9 mouse cellular contexts compared by ENCODE assay signal in genomic region chr15:41973263-41973662, GRCm38 (mm10).
DNase-seq lines count a peak whose midpoint lies in the region; ATAC-seq and TF ChIP-seq lines count a peak whose summit lies in the region.
"Had no signal": no experiment of that assay in that cellular context is flagged by ENCODE, and none has a peak within 500 bp of the region (broad histone marks: within the 10 kb centered on the region; RNA-seq: fewer than 3 reads in every experiment).

No protein-coding gene starts in this region.

- no peaks in the 10 kb centered on the region for H3K9me3 ChIP-seq in hindbrain, embryonic 15.5 days
- H3K9me3 ChIP-seq: megakaryocyte, embryonic 14.5 days had no signal

- H3K27ac ChIP-seq in cerebellum, adult 2 months (ENCODE audit: insufficient read depth, low read length), result no peak overlapping the region
- no peak overlapping the region for H3K27ac ChIP-seq in hindbrain, embryonic 15.5 days (replicated peaks)

- peaks cover 13% of the 10 kb centered on the region; the same call in 1 of the 2 replicates for H3K4me1 ChIP-seq in cerebellum, adult 2 months (ENCODE audit: control insufficient read depth, insufficient read depth, low read length)
- H3K4me1 ChIP-seq in hindbrain, embryonic 15.5 days (replicated peaks), result no peaks in the 10 kb centered on the region

- TF ChIP-seq POLR2A in cerebellum, adult 2 months (IDR thresholded peaks at IDR 0.05; ENCODE audit: borderline replicate concordance, insufficient read depth, low read length), result no peak

- 7% methylated on average over 8 of the region's 8 CpGs for WGBS in cerebellum, adult 2 months
- WGBS in hindbrain, embryonic 15.5 days, result 2% methylated on average over 8 of the region's 8 CpGs

- POLR2A ChIA-PET in Patski (lab: Charles Lee), result no interaction called here

- H3K36me3 ChIP-seq in hindbrain, embryonic 15.5 days, result no peaks in the 10 kb centered on the region

- peak; percentile 12 for DNase-seq in Patski (ENCODE audit: low read depth, low spot score)
- peak; percentile 81 to 92 for DNase-seq in cerebellum, adult 2 months
- DNase-seq in forelimb bud, embryonic 11.5 days (ENCODE audit: low read depth, low spot score), result peak; percentile 83
- DNase-seq in layer of hippocampus, postnatal 25 days (ENCODE audit: extremely low spot score in 1 of 2, low spot score in 1 of 2), result peak; percentile 88 to 99
- DNase-seq in right cerebral cortex, adult 2 months (ENCODE audit: low spot score in 2 of 2), result peak; percentile 97
- DNase-seq in urinary bladder, postnatal 10 days (ENCODE audit: low spot score), result peak; percentile 63

- CTCF ChIA-PET in Patski (lab: Charles Lee), result interaction anchor here (1.4 kb wide), 1 partner anchor 779 kb away, joined by 3 read pairs; no protein-coding TSS in a partner anchor

- no peaks in the 10 kb centered on the region for H3K27me3 ChIP-seq in Patski
- no peaks in the 10 kb centered on the region for H3K27me3 ChIP-seq in cerebellum, adult 2 months (ENCODE audit: control insufficient read depth, insufficient read depth, low read length)
- H3K27me3 ChIP-seq in hindbrain, embryonic 15.5 days, result no peaks in the 10 kb centered on the region
- H3K27me3 ChIP-seq: megakaryocyte, embryonic 14.5 days had no signal

- H3K4me2 ChIP-seq in hindbrain, embryonic 15.5 days, result 0 out of 2 replicates have a peak overlapping the region, but pooled peaks have one; percentile 23

- H3K9ac ChIP-seq in hindbrain, embryonic 15.5 days, result no peak overlapping the region

- in situ Hi-C loops in Patski (cut with MboI; ENCODE audit: low pct_unique_long_range_greater_than_20kb), result loop anchor here (5.0 to 25.0 kb wide), 4 partner anchors 151 to 788 kb away; no protein-coding TSS in a partner anchor

- TF ChIP-seq CTCF in Patski (IDR thresholded peaks at IDR 0.05), result peak; percentile 97
- TF ChIP-seq CTCF in cerebellum, adult 2 months (IDR thresholded peaks at IDR 0.05; ENCODE audit: borderline replicate concordance, insufficient read depth, low read depth, low read length), result peak; percentile 95

- ATAC-seq in Patski, result peak; percentile 65
- peak; percentile 84 for ATAC-seq in hindbrain, embryonic 15.5 days (ENCODE audit: low FRiP score, low read depth)
- ATAC-seq in megakaryocyte progenitor cell, adult 5-6 weeks (replicated peaks; ENCODE audit: poor library complexity), result peak; percentile 98

- no peak overlapping the region for H3K4me3 ChIP-seq in cerebellum, adult 2 months (replicated peaks; ENCODE audit: insufficient read depth, low read depth, low read length)
- H3K4me3 ChIP-seq in hindbrain, embryonic 15.5 days, result no peak overlapping the region
- H3K4me3 ChIP-seq: megakaryocyte, embryonic 14.5 days had no signal

Comparison
In these comparisons a context has a peak if more than half of its experiments do, and no peak if none do; other contexts are left out.
1. DNase-seq: peak in every context shown above with its lines; median percentile 97 in right cerebral cortex, adult 2 months; 94 in layer of hippocampus, postnatal 25 days; 86 in cerebellum, adult 2 months; 83 in forelimb bud, embryonic 11.5 days; 63 in urinary bladder, postnatal 10 days; 12 in Patski.